Mouse (Mus musculus) heart, adult 18-20 months (tissue): ENCODE measurements at regions not wholly inside any gene's neighbourhood (a gene's known extent, or its start where the extent isn't known, plus 50 kb on each side); places are given as distances from the start of the nearest gene placed in this dataset.

Source experiments
- DNase-seq, 2 experiments: peaks; one replicate each; pipeline ENCODE4 v3.0.0; 2021 to 2022; ENCODE audit warnings: mixed read lengths in 1 of 2

GRCm38 (mm10) chr12:13825899-13826298 lies 326.0 kb downstream of the Fam84a start:
- DNase-seq, result no peak

DNA sequence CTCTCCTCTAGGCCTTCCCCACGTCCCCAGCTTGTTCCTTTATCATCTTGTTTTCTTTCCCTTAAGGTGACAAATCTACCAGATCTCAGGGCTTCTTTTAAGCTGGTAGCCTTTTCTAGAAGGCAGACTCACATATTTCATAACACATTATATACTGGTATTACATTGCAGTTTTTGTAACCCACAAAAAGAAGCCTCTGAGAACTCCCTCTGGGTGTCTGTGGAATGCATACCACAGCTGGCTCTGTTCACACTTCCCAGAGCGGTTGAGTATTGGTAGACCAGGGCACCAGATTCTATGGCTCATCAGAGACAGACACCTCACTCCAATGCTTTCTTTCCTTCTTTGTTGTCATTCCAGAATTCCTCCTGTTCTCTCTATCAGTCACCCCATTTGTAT lies 336.4 kb downstream of the Fam84a start:
- no peak for DNase-seq

DNA sequence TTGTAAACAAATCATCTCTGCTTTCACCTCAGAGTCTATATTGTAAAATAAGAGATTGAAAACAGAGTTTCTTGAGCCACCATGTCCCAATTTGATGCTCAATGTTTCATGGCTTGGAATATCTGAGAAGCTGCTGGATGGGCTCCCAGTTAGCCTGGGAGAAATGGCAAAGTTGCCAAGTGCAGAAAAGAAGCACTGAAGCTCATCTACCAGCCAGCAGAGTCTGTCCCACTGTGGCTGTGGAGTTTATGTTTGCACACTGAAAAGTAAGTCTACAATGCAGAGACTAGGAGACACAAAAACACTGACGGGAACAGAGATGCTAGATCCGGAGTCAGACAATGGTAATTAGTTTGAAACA lies 341.7 kb downstream of the Fam84a start:
- no peak for DNase-seq

GRCm38 (mm10) chr12:13809291-13810154 lies 342.3 kb downstream of the Fam84a start:
- DNase-seq, result no peak

- DNase-seq, result no peak
Observed at GRCm38 (mm10) chr12:13779752-13780151, 372.1 kb downstream of the Fam84a start.

GRCm38 (mm10) chr12:13776687-13777086 lies 375.2 kb downstream of the Fam84a start:
- no peak for DNase-seq

GRCm38 (mm10) chr12:13769696-13770095 lies 382.2 kb downstream of the Fam84a start:
- DNase-seq, result no peak

GRCm38 (mm10) chr12:13769156-13769555 lies 382.7 kb downstream of the Fam84a start:
- no peak for DNase-seq

- DNase-seq, result no peak
Observed at GRCm38 (mm10) chr12:13766486-13766885, 385.4 kb downstream of the Fam84a start.

DNA sequence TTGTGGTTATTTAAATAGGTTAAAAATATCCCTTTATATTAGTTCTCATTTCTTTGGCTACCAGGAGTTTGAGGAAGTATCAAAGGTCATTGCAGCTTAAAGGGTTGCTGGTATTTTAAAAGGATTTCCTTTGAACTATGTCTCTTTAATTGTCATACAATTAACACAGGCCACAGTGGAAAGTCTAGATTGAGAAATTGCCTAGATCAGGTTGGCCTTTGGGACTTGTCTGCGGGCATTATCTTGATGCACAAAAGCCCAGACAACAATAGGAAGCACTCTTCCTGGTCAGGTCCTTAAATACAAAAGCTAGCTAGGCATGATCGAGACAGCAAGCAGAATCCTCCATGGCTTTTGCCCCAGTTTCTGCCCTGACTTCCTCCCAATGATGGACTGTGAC lies 398.0 kb downstream of the Fam84a start:
- DNase-seq, result no peak

- DNase-seq, result no peak
Observed at GRCm38 (mm10) chr12:13744323-13744931, 407.4 kb downstream of the Fam84a start.

- no peak for DNase-seq
Observed at GRCm38 (mm10) chr12:13729901-13730637, 421.8 kb downstream of the Fam84a start.

GRCm38 (mm10) chr12:13728986-13729385 lies 422.9 kb downstream of the Fam84a start:
- no peak for DNase-seq

- DNase-seq, result no peak
Observed at GRCm38 (mm10) chr12:13724511-13724910, 427.3 kb downstream of the Fam84a start.

- DNase-seq, result no peak
Observed at GRCm38 (mm10) chr12:13709806-13710205, 440.9 kb downstream of the Nbas start.

DNA sequence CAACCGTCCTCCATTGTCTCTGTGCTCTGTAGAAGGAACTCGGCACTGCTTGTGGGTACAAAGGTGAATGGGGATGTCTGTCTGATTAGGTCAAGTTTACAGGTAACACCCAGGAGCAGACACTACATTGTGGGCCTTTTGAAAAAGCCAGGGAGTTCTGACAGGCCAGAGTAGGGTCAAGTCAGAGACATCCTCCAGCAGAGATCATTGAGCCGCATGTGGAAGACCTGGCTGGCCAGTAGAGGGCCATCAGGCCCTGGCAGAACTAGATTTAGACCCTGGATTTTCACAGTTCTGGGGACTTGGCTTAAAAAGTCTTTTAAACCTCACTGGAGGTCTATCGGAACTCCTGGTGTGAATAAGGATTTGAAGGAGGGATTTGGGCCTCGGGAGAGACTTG lies 438.8 kb downstream of the Nbas start:
- DNase-seq, result no peak

DNA sequence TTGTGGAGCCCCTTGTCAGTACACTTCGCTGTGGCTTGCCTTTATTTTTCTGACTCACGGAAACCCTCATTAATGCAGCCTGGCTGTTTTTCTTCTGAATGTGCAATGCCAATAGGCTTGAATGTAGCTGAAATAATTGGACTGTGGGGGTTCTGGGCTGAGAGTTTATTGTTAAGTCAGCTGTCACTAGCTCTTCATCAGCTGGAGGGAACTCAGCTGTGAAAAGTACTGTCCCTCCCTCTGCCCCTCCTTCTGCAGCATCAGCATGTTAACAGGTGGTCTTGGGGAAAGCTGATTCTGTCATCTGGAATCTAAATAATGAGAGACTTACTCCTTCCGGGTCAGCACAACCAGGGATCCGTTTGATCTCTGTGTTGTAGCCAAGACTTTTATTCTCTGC lies 437.6 kb downstream of the Nbas start:
- no peak for DNase-seq

DNA sequence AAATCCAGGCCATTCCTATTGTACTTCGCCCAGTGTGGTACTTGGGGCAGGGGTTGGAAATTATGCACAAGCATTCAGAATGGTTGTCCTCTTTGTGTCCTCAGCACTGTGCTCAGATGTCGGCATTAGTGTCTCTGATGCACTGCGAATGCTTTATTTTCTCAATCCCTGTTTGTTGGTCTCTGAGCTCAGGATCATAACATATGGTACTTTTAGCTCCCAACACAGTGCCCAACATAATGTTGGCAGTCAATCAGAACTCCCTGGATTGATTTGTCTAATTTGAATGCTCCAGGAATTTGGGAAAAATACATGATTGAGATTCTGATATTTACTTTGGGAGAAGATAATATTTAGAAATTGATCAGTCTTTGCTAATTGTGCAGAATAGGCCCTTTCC lies 434.7 kb downstream of the Nbas start:
- DNase-seq, result no peak

GRCm38 (mm10) chr12:13699858-13700257 lies 430.9 kb downstream of the Nbas start:
- no peak for DNase-seq

DNA sequence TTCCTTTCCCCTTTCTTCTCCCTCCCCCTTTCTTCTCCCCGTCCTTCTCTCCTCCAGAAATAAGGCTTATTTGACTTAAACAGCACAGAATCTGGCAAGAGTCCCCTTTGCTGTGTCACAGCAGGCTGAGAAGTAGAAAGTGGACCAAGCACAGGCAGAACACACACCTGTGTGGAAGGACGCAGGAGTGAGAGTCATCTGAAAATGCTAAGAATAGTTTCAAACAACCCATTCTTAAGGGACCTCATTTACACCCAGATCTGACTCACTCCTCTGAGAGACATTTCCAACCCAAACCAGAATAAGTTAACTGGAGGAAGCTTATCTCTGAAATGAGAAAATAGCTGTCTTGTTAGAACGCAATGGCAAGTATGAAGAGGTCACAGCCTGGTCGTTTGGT lies 429.9 kb downstream of the Nbas start:
- DNase-seq, result no peak

GRCm38 (mm10) chr12:13691394-13692165 lies 422.6 kb downstream of the Nbas start:
- DNase-seq, result no peak

DNA sequence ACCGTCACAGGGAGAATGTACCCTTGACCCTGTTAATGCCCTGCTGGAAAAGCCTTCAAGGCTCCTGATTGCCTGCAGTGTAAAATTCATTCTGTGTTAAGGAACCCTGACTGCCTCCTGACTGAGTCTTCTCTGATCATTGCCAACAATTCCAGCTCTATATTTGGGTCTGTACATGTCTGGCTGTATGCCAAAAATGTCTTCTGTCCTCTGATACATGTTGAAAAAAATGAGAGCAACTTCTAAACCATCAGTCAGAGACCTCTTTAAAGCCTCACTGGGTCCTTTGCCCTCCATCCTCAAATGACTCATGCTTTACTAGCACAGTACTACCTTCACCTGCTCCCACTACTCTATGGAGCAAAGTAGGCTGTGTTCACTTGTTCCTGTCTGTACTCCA lies 408.3 kb downstream of the Nbas start:
- no peak for DNase-seq

- DNase-seq, result no peak
Observed at GRCm38 (mm10) chr12:13669453-13669852, 400.5 kb downstream of the Nbas start.
